Mouse (Mus musculus) gastrocnemius, postnatal 10 days (tissue): ENCODE measurements around the gene Rad51d. TPM values are rescaled to one million over a fixed set of nuclear protein-coding genes. Genes with fewer than 3 reads are reported as not detected.
"Not testable (repeated sequence)": the region's sequence is repeated elsewhere in the genome, so short reads cannot be mapped to it uniquely, and the experiment has no call there.

ENCODE experiments used
- DNase-seq: peaks from one replicate; pipeline ENCODE4 v3.0.0; 2021; ENCODE audit warnings: mixed read lengths
- long read RNA-seq, 2 experiments: library from polyadenylated mRNA; stranded (forward); transcript quantifications; one replicate each; pipeline ENCODE4 v2.0.0; 2021
- total RNA-seq, 2 experiments: library from RNA; stranded (reverse); gene quantifications; 2 replicates each; pipeline ENCODE4 v1.2.3; 2021

The Rad51d gene
- 1 to 10 TPM; 5.4 to 8.0 TPM for total RNA-seq
- long read RNA-seq, experiment 1, transcript Rad51d-201 (10 exons, 3,426 nt) = major isoform, 11 of 14 reads
- long read RNA-seq, experiment 1, partial matches to known transcripts = 2 of 14 reads
- long read RNA-seq, experiment 1, other reads (novel, unspliced or antisense) = 1 of 14 reads
- long read RNA-seq, experiment 2, transcript Rad51d-201 (10 exons, 3,426 nt) = major isoform, 5 of 5 reads
- long read RNA-seq, experiment 2, partial matches to known transcripts = 0 of 5 reads
- long read RNA-seq, experiment 2, other reads (novel, unspliced or antisense) = 0 of 5 reads

GRCm38 (mm10) chr11:82890342-82890762 is at the start of gene Rad51d:
Gene Rad51d, minus strand, starts transcription at chr11:82890614.
- DNase-seq = peak; percentile 95

GRCm38 (mm10) chr11:82933186-82933585 is 42.8 kb upstream of the Rad51d start:
- no peak for DNase-seq

- DNase-seq = not testable (repeated sequence)
Measured at GRCm38 (mm10) chr11:82931671-82932450, 41.4 kb upstream of the Rad51d start.

GRCm38 (mm10) chr11:82931161-82931560 is 40.7 kb upstream of the Rad51d start:
- not testable (repeated sequence) for DNase-seq

- peak; percentile 41 for DNase-seq
Measured at GRCm38 (mm10) chr11:82930391-82930955, 40.1 kb upstream of the Rad51d start.

- no peak for DNase-seq
Measured at GRCm38 (mm10) chr11:82929633-82929950, 39.2 kb upstream of the Rad51d start.

GRCm38 (mm10) chr11:82928897-82929632 is 38.7 kb upstream of the Rad51d start:
- DNase-seq = no peak

GRCm38 (mm10) chr11:82923910-82924309 is 33.5 kb upstream of the Rad51d start:
- DNase-seq = not testable (repeated sequence)

- no peak for DNase-seq
Measured at GRCm38 (mm10) chr11:82921691-82922090, 31.3 kb upstream of the Rad51d start.

- no peak for DNase-seq
Measured at GRCm38 (mm10) chr11:82920768-82921167, 30.4 kb upstream of the Rad51d start.

- peak; percentile 78 for DNase-seq
Measured at GRCm38 (mm10) chr11:82914711-82915352, 24.4 kb upstream of the Rad51d start.

GRCm38 (mm10) chr11:82910679-82911389 is 20.4 kb upstream of the Rad51d start:
- DNase-seq = peak; percentile 53

GRCm38 (mm10) chr11:82910250-82910649 is 19.8 kb upstream of the Rad51d start, which contains the start of gene Unc45b:
Gene Unc45b, plus strand, starts transcription at chr11:82910550.
- DNase-seq = no peak

GRCm38 (mm10) chr11:82908608-82908989 is 18.2 kb upstream of the Rad51d start:
- no peak for DNase-seq

- DNase-seq = peak; percentile 96
Measured at GRCm38 (mm10) chr11:82907651-82908607, 17.5 kb upstream of the Rad51d start, which contains the start of gene Nle1. Gene Nle1, minus strand, starts transcription at chr11:82908411.

GRCm38 (mm10) chr11:82905816-82906215 is 15.4 kb upstream of the Rad51d start:
- no peak for DNase-seq

- DNase-seq = no peak
Measured at GRCm38 (mm10) chr11:82904952-82905351, 14.5 kb upstream of the Rad51d start.

- DNase-seq = no peak
Measured at GRCm38 (mm10) chr11:82901606-82902310, 11.3 kb upstream of the Rad51d start.

GRCm38 (mm10) chr11:82899720-82900119 is 9.3 kb upstream of the Rad51d start:
- DNase-seq = no peak
